Mouse (Mus musculus) stomach, postnatal 0 days (tissue): ENCODE data around the gene Ripor2. TPM values are rescaled to one million over a fixed set of nuclear protein-coding genes. Genes with fewer than 3 reads are reported as not detected.

Experiments used
- ATAC-seq: fragments of 200-750 bp; cut with Nextera tagmentation; 2 replicates; pipeline ENCODE4 v1.8.0; 2017; ENCODE audit not compliant: low FRiP score, low TSS enrichment
- DNase-seq: peaks from one replicate; pipeline ENCODE4 v3.0.0-alpha.2; 2016; ENCODE audit warnings: low spot score
- H3K27ac ChIP-seq: fragments of 300-500 bp; sonication (generic); replicated peaks from 2 replicates; pipeline ENCODE4 v1.5.1; 2014; ENCODE audit warnings: mild to moderate bottlenecking, control low read depth
- H3K27me3 ChIP-seq: fragments of 300-500 bp; sonication (generic); 2 replicates; pipeline ENCODE4 v1.6.1; 2014; ENCODE audit warnings: low read length; ENCODE audit not compliant: control insufficient read depth, insufficient read depth
- H3K36me3 ChIP-seq: fragments of 300-500 bp; sonication (generic); 2 replicates; pipeline ENCODE4 v1.6.1; 2014; ENCODE audit warnings: low read length, mixed read lengths; ENCODE audit not compliant: control insufficient read depth, insufficient read depth
- H3K4me1 ChIP-seq: fragments of 300-500 bp; sonication (generic); replicated peaks from 2 replicates; pipeline ENCODE4 v1.6.1; 2014; ENCODE audit warnings: antibody characterized with exemption; ENCODE audit not compliant: control insufficient read depth, insufficient read depth
- H3K4me2 ChIP-seq: fragments of 300-500 bp; sonication (generic); replicated peaks from 2 replicates; pipeline ENCODE4 v1.6.1; 2014; ENCODE audit warnings: low read depth, mild to moderate bottlenecking, control low read depth, moderate library complexity
- H3K4me3 ChIP-seq: fragments of 300-500 bp; sonication (generic); 2 replicates; pipeline ENCODE4 v1.5.1; 2014; ENCODE audit warnings: low read depth, low read length, control low read depth
- H3K9ac ChIP-seq: fragments of 300-500 bp; sonication (generic); 2 replicates; pipeline ENCODE4 v1.6.1; 2014; ENCODE audit warnings: mild to moderate bottlenecking, low read length, control low read depth, mixed read lengths
- H3K9me3 ChIP-seq: fragments of 300-500 bp; sonication (generic); 2 replicates; pipeline ENCODE4 v1.6.1; 2016; ENCODE audit warnings: low read length; ENCODE audit not compliant: control insufficient read depth
- CTCF ChIP-seq: IDR thresholded peaks from 2 replicates; pipeline ENCODE4 v1.5.1; 2016; ENCODE audit warnings: antibody characterized with exemption, low read depth, mild to moderate bottlenecking, moderate library complexity
- EP300 ChIP-seq: optimal IDR thresholded peaks from 2 replicates; pipeline ENCODE3; 2016; ENCODE audit warnings: antibody characterized with exemption
- WGBS: fragments of 180-500 bp; shearing (Covaris S2); extraction: QIAGEN DNeasy Blood & Tissue Kit; methylation state at CpG from one replicate; pipeline ENCODE4 v1.1.7; 2014; 5-methylcytosine and 5-hydroxymethylcytosine counted together
- polyA plus RNA-seq: library from polyadenylated mRNA; unstranded; fragments of >200 nt; fragmentation: Nextera tagmentation; extraction: Ambion mirVana; gene quantifications from 2 replicates; pipeline ENCODE4 v1.2.1, GENCODE M21; 2015

Gene Ripor2
- polyA plus RNA-seq, 1 experiment from 2014 or later: 1.6 TPM

GRCm38 (mm10) chr13:24741028-24741427 lies 159.0 kb downstream of the Ripor2 start, which contains the start of gene Armh2:
Gene Armh2 (plus strand): TSS chr13:24741232.
- no peak for ATAC-seq
- TF ChIP-seq CTCF (no peak), EP300 (no peak)
- Histone ChIP-seq H3K36me3 (no peaks in the 10 kb centered on the region), H3K9me3 (no peaks in the 10 kb centered on the region), H3K27me3 (no peaks in the 10 kb centered on the region), H3K27ac (no peak within 1 kb of the TSS), H3K4me1 (no peaks in the 10 kb centered on the region), H3K4me3 (no peak within 1 kb of the TSS), H3K9ac (no peak within 1 kb of the TSS), H3K4me2 (no peak within 1 kb of the TSS)
- DNase-seq: no peak
- WGBS: 84% methylated on average over 10 of the region's 10 CpGs

GRCm38 (mm10) chr13:24747823-24748222 lies 165.8 kb downstream of the Ripor2 start:
- Histone ChIP-seq H3K9ac (no peak overlapping the region), H3K36me3 (peaks cover 4% of the 10 kb centered on the region; the same call in 1 of the 2 replicates), H3K4me1 (no peaks in the 10 kb centered on the region), H3K27ac (no peak overlapping the region), H3K27me3 (no peaks in the 10 kb centered on the region), H3K9me3 (no peaks in the 10 kb centered on the region), H3K4me3 (no peak overlapping the region), H3K4me2 (no peak overlapping the region)
- no peak for DNase-seq
- TF ChIP-seq EP300 (no peak), CTCF (no peak)
- no peak for ATAC-seq
- WGBS: 62% methylated on average over 3 of the region's 3 CpGs

- WGBS: 89% methylated on average over 8 of the region's 8 CpGs
- H3K27me3 ChIP-seq: no peaks in the 10 kb centered on the region
- ATAC-seq: no peak
These were observed 168.8 kb downstream of the Ripor2 start for GRCm38 (mm10) chr13:24750807-24751206.

GRCm38 (mm10) chr13:24751396-24751795 lies 169.4 kb downstream of the Ripor2 start:
- Histone ChIP-seq H3K27ac (no peak overlapping the region), H3K36me3 (peaks cover 4% of the 10 kb centered on the region; the same call in 1 of the 2 replicates), H3K27me3 (no peaks in the 10 kb centered on the region), H3K4me2 (no peak overlapping the region), H3K4me3 (no peak overlapping the region), H3K4me1 (no peaks in the 10 kb centered on the region), H3K9me3 (no peaks in the 10 kb centered on the region), H3K9ac (no peak overlapping the region)
- TF ChIP-seq CTCF (no peak), EP300 (no peak)
- DNase-seq (no peak), ATAC-seq (no peak)
- WGBS: 81% methylated on average over 8 of the region's 8 CpGs

More at GRCm38 (mm10) chr13:24750807-24751206, 168.8 kb downstream of the Ripor2 start:
- no peak for TF ChIP-seq EP300
- no peak for TF ChIP-seq CTCF
- no peak overlapping the region for H3K27ac ChIP-seq
- H3K9me3 ChIP-seq: no peaks in the 10 kb centered on the region
- no peak overlapping the region for H3K4me2 ChIP-seq
- H3K4me3 ChIP-seq: no peak overlapping the region
- no peak overlapping the region for H3K9ac ChIP-seq
- peaks cover 4% of the 10 kb centered on the region; the same call in 1 of the 2 replicates for H3K36me3 ChIP-seq
- no peak for DNase-seq
- no peaks in the 10 kb centered on the region for H3K4me1 ChIP-seq

- H3K9ac ChIP-seq: no peak overlapping the region
- H3K4me3 ChIP-seq: no peak overlapping the region
- no peaks in the 10 kb centered on the region for H3K36me3 ChIP-seq
- ATAC-seq (no peak), DNase-seq (no peak)
- H3K4me1 ChIP-seq: no peaks in the 10 kb centered on the region
- TF ChIP-seq CTCF: no peak
- no peak for TF ChIP-seq EP300
- H3K4me2 ChIP-seq: no peak overlapping the region
- no peak overlapping the region for H3K27ac ChIP-seq
- no peaks in the 10 kb centered on the region for H3K27me3 ChIP-seq
- 97% methylated on average over 3 of the region's 3 CpGs for WGBS
- no peaks in the 10 kb centered on the region for H3K9me3 ChIP-seq
These were observed 174.8 kb downstream of the Ripor2 start for GRCm38 (mm10) chr13:24756756-24757155.

GRCm38 (mm10) chr13:24757820-24758564 lies 176.0 kb downstream of the Ripor2 start:
- no peak overlapping the region for H3K27ac ChIP-seq
- no peak overlapping the region for H3K9ac ChIP-seq
- TF ChIP-seq CTCF (no peak), EP300 (no peak)
- ATAC-seq (no peak), DNase-seq (no peak)
- H3K4me2 ChIP-seq: no peak overlapping the region
- no peaks in the 10 kb centered on the region for H3K27me3 ChIP-seq
- no peaks in the 10 kb centered on the region for H3K4me1 ChIP-seq
- 71% methylated on average over 12 of the region's 12 CpGs for WGBS
- H3K9me3 ChIP-seq: no peaks in the 10 kb centered on the region
- H3K36me3 ChIP-seq: no peaks in the 10 kb centered on the region
- no peak overlapping the region for H3K4me3 ChIP-seq
